Mouse (Mus musculus) liver, postnatal 0 days (tissue): Measurements from ENCODE around the gene Fgf5.

ENCODE experiments used
- CTCF ChIP-seq: sonication (generic); IDR thresholded peaks from 2 replicates; pipeline ENCODE4 v1.5.1; 2016; ENCODE audit warnings: antibody characterized with exemption, low read depth
- EP300 ChIP-seq: IDR thresholded peaks from 2 replicates; pipeline ENCODE4 v1.6.1; 2016; ENCODE audit warnings: antibody characterized with exemption, low read depth, mild to moderate bottlenecking

DNA sequence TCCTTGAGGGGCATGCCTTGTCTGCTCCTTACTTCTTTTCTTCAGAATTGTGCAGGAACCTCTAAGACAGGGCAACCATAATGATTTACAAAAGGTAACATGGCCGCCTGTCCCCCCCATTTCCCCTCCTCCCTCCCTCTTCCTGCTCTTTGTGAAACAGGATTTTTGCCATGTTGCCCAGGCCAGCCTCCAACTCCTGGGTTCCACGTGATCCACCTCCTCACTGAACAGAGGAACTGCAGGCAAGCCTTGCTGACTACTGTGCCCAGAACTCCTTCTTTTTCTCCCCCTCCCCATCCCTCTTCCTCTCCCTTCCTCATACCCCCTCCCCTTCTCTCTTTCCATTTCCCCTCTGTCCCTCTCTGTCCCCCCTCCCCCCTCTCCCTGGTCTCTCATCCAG lies 6.5 kb upstream of the Fgf5 start:
- TF ChIP-seq CTCF: no peak
- TF ChIP-seq EP300: no peak
